Mouse (Mus musculus) small intestine, adult 2 months (tissue): Measurements from ENCODE around the gene Ffar4. TPM values are rescaled to one million over a fixed set of nuclear protein-coding genes. Genes with fewer than 3 reads are reported as not detected.

Source experiments
- H3K27ac ChIP-seq: fragments of 200-500 bp; 2 replicates; pipeline ENCODE4 v1.5.1; 2012; ENCODE audit warnings: low read depth, low read length, control low read depth, inconsistent platforms; ENCODE audit not compliant: insufficient read depth
- H3K27me3 ChIP-seq: fragments of 200-500 bp; 2 replicates; pipeline ENCODE4 v1.6.1; 2012; ENCODE audit warnings: mild to moderate bottlenecking, moderate library complexity, low read length, inconsistent platforms; ENCODE audit not compliant: control insufficient read depth, insufficient read depth
- H3K36me3 ChIP-seq: fragments of 200-500 bp; 2 replicates; pipeline ENCODE4 v1.6.1; 2012; ENCODE audit warnings: mild to moderate bottlenecking, low read length, control low read depth, inconsistent platforms; ENCODE audit not compliant: control insufficient read depth, insufficient read depth
- H3K4me1 ChIP-seq: fragments of 200-500 bp; 2 replicates; pipeline ENCODE4 v1.6.1; 2012; ENCODE audit warnings: low read length, inconsistent platforms, mixed read lengths; ENCODE audit not compliant: control insufficient read depth, insufficient read depth, insufficient read length
- H3K4me3 ChIP-seq: fragments of 200-500 bp; 2 replicates; pipeline ENCODE4 v1.5.1; 2012; ENCODE audit warnings: low read depth, mild to moderate bottlenecking, control low read depth, inconsistent platforms, low read length, moderate library complexity
- CTCF ChIP-seq: fragments of 200-500 bp; IDR thresholded peaks from 2 replicates; pipeline ENCODE4 v1.5.1; 2012; ENCODE audit warnings: low read depth, mild to moderate bottlenecking, control low read depth, inconsistent platforms, low read length, moderate library complexity, mixed read lengths; ENCODE audit not compliant: insufficient replicate concordance, insufficient read length; ENCODE audit errors: extremely low read depth
- POLR2A ChIP-seq: fragments of 200-500 bp; IDR thresholded peaks from 2 replicates; pipeline ENCODE4 v1.6.1; 2012; ENCODE audit warnings: low read depth, mild to moderate bottlenecking, control low read depth, inconsistent platforms, low read length, moderate library complexity
- WGBS: fragments of 180-500 bp; shearing (Covaris S2); methylation state at CpG from one replicate; pipeline ENCODE4 v1.1.7; 2018; 5-methylcytosine and 5-hydroxymethylcytosine counted together
- polyA plus RNA-seq: library from polyadenylated mRNA; depleted of rRNA; stranded (reverse); fragments of >200 nt; gene quantifications from 2 replicates; pipeline ENCODE4 v1.2.3, GENCODE M21; 2012

The Ffar4 gene
- polyA plus RNA-seq, 1 experiment = 7.1 TPM

DNA sequence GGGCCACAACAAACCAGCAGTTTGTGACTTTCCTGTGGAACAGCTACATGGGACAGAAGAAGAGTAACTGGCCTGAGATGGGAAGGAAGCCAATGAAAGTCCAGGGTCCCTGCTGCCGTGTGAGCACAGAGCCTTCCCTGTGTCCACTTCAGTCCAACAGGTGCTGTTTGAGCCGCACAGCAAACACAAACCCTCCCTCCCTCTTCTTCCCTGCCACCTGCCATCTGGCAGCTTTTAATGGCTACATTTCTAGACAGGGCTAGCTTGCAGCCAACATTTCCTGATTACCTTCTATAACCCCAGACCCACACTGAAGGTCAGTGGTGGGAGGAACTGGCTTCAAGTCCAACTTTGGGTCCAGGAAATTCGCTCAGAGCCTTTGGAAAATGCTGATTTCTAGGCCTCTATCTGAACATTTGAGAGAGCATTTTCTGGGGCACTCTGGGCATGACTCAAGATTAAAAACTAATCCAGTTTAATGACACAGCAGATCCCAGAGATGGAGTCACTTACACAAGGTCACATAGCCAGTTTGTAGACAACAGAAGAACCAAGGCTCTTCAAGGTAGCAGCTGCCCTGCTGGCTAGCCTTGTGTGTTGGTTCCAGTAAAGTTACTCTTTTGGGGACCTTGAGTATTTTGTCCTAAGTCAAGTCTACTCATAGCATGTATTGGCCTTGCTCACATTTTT lies 18.9 kb upstream of the Ffar4 start:
- peaks cover 5% of the 10 kb centered on the region for H3K36me3 ChIP-seq
- no peaks in the 10 kb centered on the region for H3K27me3 ChIP-seq
- no peak overlapping the region for H3K4me3 ChIP-seq
- peaks cover 4% of the 10 kb centered on the region; the same call in 1 of the 2 replicates for H3K4me1 ChIP-seq
- WGBS = 30% methylated on average over 3 of the region's 3 CpGs
- TF ChIP-seq POLR2A (no peak), CTCF (no peak)
- H3K27ac ChIP-seq = peak overlapping the region; percentile 12

DNA sequence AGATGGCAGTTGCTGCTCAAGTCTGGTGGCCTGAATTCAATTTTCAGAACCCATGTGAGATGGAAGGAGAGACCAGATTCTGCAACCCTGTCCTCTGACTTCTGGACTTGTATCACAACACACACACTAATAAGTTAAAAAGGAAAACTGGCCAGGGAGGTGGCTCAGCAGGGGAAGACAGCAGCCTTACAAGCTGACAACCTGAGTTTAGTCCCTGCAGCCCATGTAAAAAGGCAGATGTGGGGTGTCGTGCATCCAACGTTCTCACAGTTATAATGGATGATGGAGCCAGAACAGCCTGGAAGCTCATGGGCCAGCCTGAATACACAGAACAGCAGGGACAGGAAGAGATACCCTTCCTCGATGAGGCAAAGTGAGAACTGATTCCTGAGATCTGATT lies 15.5 kb upstream of the Ffar4 start:
- WGBS = 70% methylated on average over 3 of the region's 3 CpGs

DNA sequence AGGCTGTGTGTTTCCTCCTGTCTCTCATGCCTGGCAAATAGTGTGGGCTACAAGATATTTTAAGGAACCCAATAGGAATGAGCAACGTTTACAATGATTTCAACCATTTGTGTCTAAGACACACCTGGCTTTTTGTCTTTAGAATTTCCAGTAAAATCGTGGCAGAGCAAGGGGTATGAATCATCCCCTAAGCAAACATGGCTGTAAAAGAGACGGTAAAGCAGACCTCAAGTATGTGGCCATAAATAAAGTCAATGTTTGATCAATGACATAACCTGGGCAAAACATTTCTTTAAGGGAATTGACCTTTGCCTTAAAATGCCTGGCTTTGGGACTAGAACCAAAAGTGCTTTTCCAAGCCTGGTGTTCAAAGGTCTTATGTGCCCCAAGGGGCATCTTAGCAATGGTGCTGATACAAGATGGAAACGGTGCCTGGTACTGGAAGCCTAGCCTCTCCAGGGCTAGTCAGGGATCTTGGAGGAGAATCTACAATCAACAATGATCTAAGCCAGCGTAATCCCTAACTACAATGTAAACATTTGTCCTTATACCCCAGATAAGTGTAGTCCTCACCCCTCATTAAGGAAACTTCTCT lies 13.8 kb upstream of the Ffar4 start:
- WGBS = 16% methylated on average over 5 of the region's 5 CpGs
- Histone ChIP-seq H3K4me3 (no peak overlapping the region), H3K4me1 (peaks cover 9% of the 10 kb centered on the region; the same call in 1 of the 2 replicates), H3K36me3 (no peaks in the 10 kb centered on the region), H3K27ac (peak overlapping the region; percentile 49; the same call in 1 of the 2 replicates), H3K27me3 (no peaks in the 10 kb centered on the region)
- TF ChIP-seq POLR2A = no peak
- no peak for TF ChIP-seq CTCF

More for the DNA sequence above, 15.5 kb upstream of the Ffar4 start:
- no peaks in the 10 kb centered on the region for H3K27me3 ChIP-seq
- H3K4me1 ChIP-seq = peaks cover 9% of the 10 kb centered on the region; the same call in 1 of the 2 replicates
- TF ChIP-seq POLR2A = no peak
- no peak for TF ChIP-seq CTCF
- no peak overlapping the region for H3K4me3 ChIP-seq
- no peaks in the 10 kb centered on the region for H3K36me3 ChIP-seq
- no peak overlapping the region for H3K27ac ChIP-seq

DNA sequence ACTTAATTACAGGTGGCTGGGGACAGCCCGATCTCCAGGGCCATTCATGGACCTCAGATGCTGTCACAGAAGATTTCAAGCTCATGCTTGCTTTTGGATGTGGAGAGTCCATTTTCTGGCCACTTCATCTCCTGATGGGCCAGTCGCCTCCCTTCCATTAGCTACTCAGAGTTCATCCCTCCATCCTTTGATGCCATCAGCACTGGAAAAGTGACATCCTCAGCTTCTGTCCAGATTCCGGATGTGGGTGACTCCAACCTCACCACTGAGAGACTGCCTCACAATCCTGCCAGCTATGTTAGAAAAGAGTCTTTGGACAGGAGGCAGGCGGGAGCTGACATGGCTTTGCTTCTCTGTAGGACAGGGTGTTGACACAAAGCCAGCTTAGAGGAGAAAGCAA lies 11.0 kb upstream of the Ffar4 start:
- Histone ChIP-seq H3K4me3 (no peak overlapping the region), H3K4me1 (peaks cover 9% of the 10 kb centered on the region; the same call in 1 of the 2 replicates), H3K27me3 (no peaks in the 10 kb centered on the region), H3K27ac (no peak overlapping the region), H3K36me3 (no peaks in the 10 kb centered on the region)
- WGBS = 94% methylated on average over 4 of the region's 4 CpGs
- TF ChIP-seq POLR2A = no peak
- no peak for TF ChIP-seq CTCF

DNA sequence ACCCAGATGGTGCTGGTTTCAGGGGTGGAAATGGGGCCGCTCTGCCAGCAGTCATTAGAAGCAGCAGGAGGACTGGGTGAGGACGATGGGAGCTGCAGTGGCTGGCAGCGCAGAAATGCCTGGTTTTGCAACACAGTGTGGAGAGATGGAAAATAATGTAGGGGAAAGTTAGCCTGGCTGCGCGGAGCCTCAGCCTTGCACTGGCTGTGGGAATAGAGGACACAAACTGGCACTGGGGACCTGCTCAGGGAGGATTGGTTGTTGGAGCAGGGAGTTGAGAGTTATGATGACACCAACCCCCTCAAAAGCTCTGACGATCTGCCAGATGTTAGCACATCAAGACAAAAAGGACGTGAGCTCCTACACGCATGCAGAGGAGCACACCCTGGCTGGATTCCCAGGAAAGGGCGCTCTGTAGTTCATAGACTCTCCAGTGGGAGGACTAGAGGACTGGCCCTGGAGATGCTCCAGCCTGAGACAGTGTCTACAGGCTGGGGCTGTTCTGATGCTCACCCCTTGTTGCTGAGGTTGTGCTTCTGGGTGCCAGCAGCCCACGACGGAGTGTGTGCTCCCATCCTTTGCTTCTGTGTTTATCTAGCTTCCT lies 9.8 kb upstream of the Ffar4 start:
- Histone ChIP-seq H3K27me3 (no peaks in the 10 kb centered on the region), H3K36me3 (no peaks in the 10 kb centered on the region), H3K27ac (no peak overlapping the region), H3K4me3 (no peak overlapping the region), H3K4me1 (peaks cover 10% of the 10 kb centered on the region)
- 47% methylated on average over 11 of the region's 11 CpGs for WGBS
- no peak for TF ChIP-seq POLR2A
- peak; percentile 45; the same call in 1 of the 2 replicates for TF ChIP-seq CTCF

DNA sequence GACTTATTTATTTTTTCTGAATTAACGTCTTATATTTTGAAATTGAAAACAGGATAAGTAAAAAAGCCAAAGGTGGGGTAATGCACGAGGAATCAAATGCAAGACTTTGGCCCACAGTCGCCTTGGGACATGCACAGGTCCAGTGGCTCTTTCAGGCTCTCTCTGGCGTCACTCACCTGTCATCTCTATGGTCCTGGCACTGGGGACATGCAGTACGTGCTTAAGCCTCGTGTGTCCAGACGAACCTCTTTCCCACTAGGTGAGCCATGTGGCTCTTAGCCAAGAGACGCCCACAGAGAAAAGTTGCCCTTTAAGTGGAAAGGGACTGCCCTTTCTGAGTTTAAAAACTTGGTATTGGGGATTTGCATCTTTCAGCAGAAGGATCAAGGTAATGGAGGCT lies 7.5 kb upstream of the Ffar4 start:
- TF ChIP-seq POLR2A = no peak
- TF ChIP-seq CTCF = no peak
- Histone ChIP-seq H3K27ac (no peak overlapping the region), H3K4me1 (peaks cover 3% of the 10 kb centered on the region), H3K4me3 (no peak overlapping the region), H3K36me3 (no peaks in the 10 kb centered on the region), H3K27me3 (no peaks in the 10 kb centered on the region)
- 73% methylated on average over 8 of the region's 8 CpGs for WGBS

DNA sequence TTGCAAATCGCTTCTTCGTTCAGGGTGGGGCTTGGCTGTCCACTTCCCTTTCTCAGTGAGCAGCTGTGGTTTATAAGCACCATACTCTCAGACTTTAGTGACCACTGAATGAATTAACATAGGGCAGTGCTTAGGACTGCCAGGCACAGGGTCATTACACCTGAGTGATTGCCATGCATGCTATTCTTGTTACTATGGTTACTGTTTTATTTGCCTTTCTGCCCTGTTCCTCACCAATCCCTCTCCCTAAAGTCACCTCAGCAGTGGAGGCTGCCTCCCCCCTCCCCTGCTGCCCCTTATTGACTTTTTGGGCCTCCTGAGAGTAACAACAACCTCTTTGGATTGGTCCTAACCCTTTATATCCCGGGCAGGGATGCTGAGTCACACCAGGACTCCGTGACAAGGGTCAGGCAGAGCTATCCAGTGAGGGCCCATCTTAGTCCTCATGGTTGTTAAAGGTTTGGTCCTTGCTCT lies 5.3 kb upstream of the Ffar4 start:
- H3K4me3 ChIP-seq = no peak overlapping the region
- no peak overlapping the region for H3K27ac ChIP-seq
- TF ChIP-seq CTCF = no peak
- TF ChIP-seq POLR2A = no peak
- 65% methylated on average over 4 of the region's 4 CpGs for WGBS
- H3K36me3 ChIP-seq = no peaks in the 10 kb centered on the region
- no peaks in the 10 kb centered on the region for H3K27me3 ChIP-seq
- peaks cover 3% of the 10 kb centered on the region for H3K4me1 ChIP-seq
